Mouse (Mus musculus): ENCODE measurements around the gene Rabep1. TPM values are rescaled to one million over a fixed set of nuclear protein-coding genes. Genes with fewer than 3 reads are reported as not detected.
"Not testable (repeated sequence)": the region's sequence is repeated elsewhere in the genome, so short reads cannot be mapped to it uniquely, and the experiment has no call there.

Rabep1 gene
- polyA plus RNA-seq, 1 experiment from 2014 or later = 49.6 TPM

- Histone ChIP-seq H3K4me3 (no peak overlapping the region), H3K36me3 (no peaks in the 10 kb centered on the region), H3K4me2 (replicated peaks) (no peak overlapping the region), H3K9me3 (no peaks in the 10 kb centered on the region), H3K27me3 (no peaks in the 10 kb centered on the region), H3K4me1 (no peaks in the 10 kb centered on the region), H3K9ac (replicated peaks) (no peak overlapping the region), H3K27ac (replicated peaks) (no peak overlapping the region)
- ATAC-seq (ENCODE audit: low FRiP score, low read depth) = no peak
- WGBS = 94% methylated on average over 2 of the region's 2 CpGs
These were observed 25.2 kb downstream of the Rabep1 start for GRCm38 (mm10) chr11:70869811-70870210.

GRCm38 (mm10) chr11:70870407-70870806 lies 25.8 kb downstream of the Rabep1 start:
- H3K9ac ChIP-seq (replicated peaks) = no peak overlapping the region
- H3K4me1 ChIP-seq = no peaks in the 10 kb centered on the region
- ATAC-seq (ENCODE audit: low FRiP score, low read depth) = no peak
- H3K27me3 ChIP-seq = no peaks in the 10 kb centered on the region
- no peak overlapping the region for H3K4me2 ChIP-seq (replicated peaks)
- H3K36me3 ChIP-seq = no peaks in the 10 kb centered on the region
- WGBS = 89% methylated on average over 1 of the region's 1 CpGs
- no peaks in the 10 kb centered on the region for H3K9me3 ChIP-seq
- H3K27ac ChIP-seq (replicated peaks) = no peak overlapping the region
- H3K4me3 ChIP-seq = no peak overlapping the region

- Histone ChIP-seq H3K27ac (replicated peaks) (no peak overlapping the region), H3K27me3 (no peaks in the 10 kb centered on the region), H3K4me1 (no peaks in the 10 kb centered on the region), H3K9me3 (no peaks in the 10 kb centered on the region), H3K4me2 (replicated peaks) (no peak overlapping the region), H3K4me3 (no peak overlapping the region), H3K9ac (replicated peaks) (no peak overlapping the region), H3K36me3 (no peaks in the 10 kb centered on the region)
- ATAC-seq (ENCODE audit: low FRiP score, low read depth) = no peak
- WGBS = 71% methylated on average over 1 of the region's 1 CpGs
These were observed 26.5 kb downstream of the Rabep1 start for GRCm38 (mm10) chr11:70871110-70871509.

GRCm38 (mm10) chr11:70871766-70872330 lies 27.3 kb downstream of the Rabep1 start:
- H3K27ac ChIP-seq (replicated peaks) = no peak overlapping the region
- no peak overlapping the region for H3K4me3 ChIP-seq
- H3K9ac ChIP-seq (replicated peaks) = no peak overlapping the region
- H3K4me2 ChIP-seq (replicated peaks) = no peak overlapping the region
- no peaks in the 10 kb centered on the region for H3K4me1 ChIP-seq
- H3K36me3 ChIP-seq = no peaks in the 10 kb centered on the region
- no peak for ATAC-seq (ENCODE audit: low FRiP score, low read depth)
- WGBS = 88% methylated on average over 3 of the region's 3 CpGs
- H3K9me3 ChIP-seq = no peaks in the 10 kb centered on the region
- H3K27me3 ChIP-seq = no peaks in the 10 kb centered on the region

- Histone ChIP-seq H3K4me2 (replicated peaks) (no peak overlapping the region), H3K9ac (replicated peaks) (no peak overlapping the region), H3K4me1 (no peaks in the 10 kb centered on the region), H3K9me3 (no peaks in the 10 kb centered on the region), H3K27ac (replicated peaks) (no peak overlapping the region), H3K4me3 (no peak overlapping the region), H3K27me3 (no peaks in the 10 kb centered on the region), H3K36me3 (peaks cover 7% of the 10 kb centered on the region; the same call in 1 of the 2 replicates)
- ATAC-seq (ENCODE audit: low FRiP score, low read depth) = no peak
- 74% methylated on average over 1 of the region's 1 CpGs for WGBS
These were observed 29.5 kb downstream of the Rabep1 start for GRCm38 (mm10) chr11:70873846-70874613.

- Histone ChIP-seq H3K9me3 (no peaks in the 10 kb centered on the region), H3K4me1 (no peaks in the 10 kb centered on the region), H3K4me2 (replicated peaks) (no peak overlapping the region), H3K36me3 (peaks cover 12% of the 10 kb centered on the region; the same call in 1 of the 2 replicates), H3K4me3 (no peak overlapping the region), H3K27ac (replicated peaks) (no peak overlapping the region), H3K27me3 (no peaks in the 10 kb centered on the region), H3K9ac (replicated peaks) (no peak overlapping the region)
- 92% methylated on average over 7 of the region's 7 CpGs for WGBS
- ATAC-seq (ENCODE audit: low FRiP score, low read depth) = no peak
These were observed 33.1 kb downstream of the Rabep1 start for GRCm38 (mm10) chr11:70877670-70878069.

- Histone ChIP-seq H3K9ac (replicated peaks) (no peak overlapping the region), H3K27ac (replicated peaks) (no peak overlapping the region), H3K36me3 (peaks cover 30% of the 10 kb centered on the region; the same call in 1 of the 2 replicates), H3K4me3 (no peak overlapping the region), H3K4me1 (no peaks in the 10 kb centered on the region), H3K9me3 (no peaks in the 10 kb centered on the region), H3K27me3 (no peaks in the 10 kb centered on the region), H3K4me2 (replicated peaks) (no peak overlapping the region)
- no peak for ATAC-seq (ENCODE audit: low FRiP score, low read depth)
- WGBS = 93% methylated on average over 3 of the region's 3 CpGs
These were observed 38.4 kb downstream of the Rabep1 start for GRCm38 (mm10) chr11:70882905-70883430.

GRCm38 (mm10) chr11:70890643-70891042 lies 46.1 kb downstream of the Rabep1 start:
- no peak overlapping the region for H3K4me2 ChIP-seq (replicated peaks)
- no peaks in the 10 kb centered on the region for H3K27me3 ChIP-seq
- no peaks in the 10 kb centered on the region for H3K4me1 ChIP-seq
- ATAC-seq (ENCODE audit: low FRiP score, low read depth) = no peak
- H3K9ac ChIP-seq (replicated peaks) = no peak overlapping the region
- H3K4me3 ChIP-seq = no peak overlapping the region
- peaks cover 48% of the 10 kb centered on the region for H3K36me3 ChIP-seq
- no peak overlapping the region for H3K27ac ChIP-seq (replicated peaks)
- H3K9me3 ChIP-seq = no peaks in the 10 kb centered on the region
- WGBS = 92% methylated on average over 2 of the region's 2 CpGs

GRCm38 (mm10) chr11:70891616-70892015 lies 47.0 kb downstream of the Rabep1 start:
- Histone ChIP-seq H3K27me3 (no peaks in the 10 kb centered on the region), H3K9ac (replicated peaks) (no peak overlapping the region), H3K36me3 (peaks cover 49% of the 10 kb centered on the region), H3K27ac (replicated peaks) (no peak overlapping the region), H3K9me3 (no peaks in the 10 kb centered on the region), H3K4me2 (replicated peaks) (no peak overlapping the region), H3K4me1 (no peaks in the 10 kb centered on the region), H3K4me3 (no peak overlapping the region)
- no peak for ATAC-seq (ENCODE audit: low FRiP score, low read depth)

- Histone ChIP-seq H3K4me1 (no peaks in the 10 kb centered on the region), H3K4me2 (replicated peaks) (no peak overlapping the region), H3K9ac (replicated peaks) (no peak overlapping the region), H3K36me3 (peaks cover 35% of the 10 kb centered on the region), H3K9me3 (no peaks in the 10 kb centered on the region), H3K27ac (replicated peaks) (no peak overlapping the region), H3K4me3 (no peak overlapping the region), H3K27me3 (no peaks in the 10 kb centered on the region)
- ATAC-seq (ENCODE audit: low FRiP score, low read depth) = no peak
- 94% methylated on average over 3 of the region's 3 CpGs for WGBS
These were observed 53.1 kb downstream of the Rabep1 start for GRCm38 (mm10) chr11:70897680-70898079.

GRCm38 (mm10) chr11:70898182-70898581 lies 53.6 kb downstream of the Rabep1 start:
- 94% methylated on average over 5 of the region's 5 CpGs for WGBS
- not testable (repeated sequence) for H3K4me2 ChIP-seq (replicated peaks); H3K9ac ChIP-seq (replicated peaks); ATAC-seq (ENCODE audit: low FRiP score, low read depth); H3K4me1 ChIP-seq; H3K27me3 ChIP-seq; H3K27ac ChIP-seq (replicated peaks); H3K9me3 ChIP-seq; H3K4me3 ChIP-seq
- peaks cover 35% of the 10 kb centered on the region for H3K36me3 ChIP-seq

- Histone ChIP-seq H3K4me2 (replicated peaks) (no peak overlapping the region), H3K4me3 (no peak overlapping the region), H3K27me3 (no peaks in the 10 kb centered on the region), H3K9me3 (no peaks in the 10 kb centered on the region), H3K36me3 (peaks cover 54% of the 10 kb centered on the region), H3K9ac (replicated peaks) (no peak overlapping the region), H3K27ac (replicated peaks) (no peak overlapping the region), H3K4me1 (no peaks in the 10 kb centered on the region)
- ATAC-seq (ENCODE audit: low FRiP score, low read depth) = no peak
- 92% methylated on average over 3 of the region's 3 CpGs for WGBS
These were observed 62.1 kb downstream of the Rabep1 start for GRCm38 (mm10) chr11:70906681-70907080.

All from midbrain, embryonic 12.5 days (tissue).